Mouse (Mus musculus): ENCODE measurements around the gene Insyn1. TPM values are rescaled to one million over a fixed set of nuclear protein-coding genes. Genes with fewer than 3 reads are reported as not detected.

The Insyn1 gene
- polyA plus RNA-seq, 1 experiment from 2014 or later = 0.71 TPM

DNA sequence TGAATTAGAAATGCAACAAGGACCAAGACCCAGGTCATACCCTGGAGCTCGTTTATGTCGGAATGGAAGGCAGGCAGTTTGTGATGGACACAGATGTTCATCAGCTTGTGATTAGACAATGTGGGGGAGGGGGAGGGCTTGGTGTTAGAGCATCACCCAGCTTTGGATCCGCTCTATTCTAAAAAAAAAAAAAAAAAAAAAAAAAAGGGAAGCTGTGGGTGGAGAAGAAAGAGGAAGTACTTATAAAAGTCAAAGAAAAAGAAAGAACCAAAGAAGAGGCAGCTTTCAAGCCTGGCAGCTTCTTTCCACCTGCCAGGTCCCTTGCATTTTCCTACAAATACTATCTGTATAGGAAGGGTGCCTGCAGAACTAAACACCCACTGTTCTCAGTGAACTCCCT is 49.4 kb downstream of the Insyn1 start:
- Histone ChIP-seq H3K4me1 (replicated peaks) (peaks cover 21% of the 10 kb centered on the region), H3K4me3 (no peak overlapping the region), H3K36me3 (peaks cover 18% of the 10 kb centered on the region; the same call in 1 of the 2 replicates), H3K27ac (no peak overlapping the region), H3K27me3 (no peaks in the 10 kb centered on the region), H3K9me3 (replicated peaks) (no peaks in the 10 kb centered on the region), H3K4me2 (no peak overlapping the region), H3K9ac (no peak overlapping the region)
- 67% methylated on average over 3 of the region's 3 CpGs for WGBS
- ATAC-seq (replicated peaks; ENCODE audit: insufficient number of reproducible peaks, insufficient read depth, low FRiP score, low read depth) = no peak

DNA sequence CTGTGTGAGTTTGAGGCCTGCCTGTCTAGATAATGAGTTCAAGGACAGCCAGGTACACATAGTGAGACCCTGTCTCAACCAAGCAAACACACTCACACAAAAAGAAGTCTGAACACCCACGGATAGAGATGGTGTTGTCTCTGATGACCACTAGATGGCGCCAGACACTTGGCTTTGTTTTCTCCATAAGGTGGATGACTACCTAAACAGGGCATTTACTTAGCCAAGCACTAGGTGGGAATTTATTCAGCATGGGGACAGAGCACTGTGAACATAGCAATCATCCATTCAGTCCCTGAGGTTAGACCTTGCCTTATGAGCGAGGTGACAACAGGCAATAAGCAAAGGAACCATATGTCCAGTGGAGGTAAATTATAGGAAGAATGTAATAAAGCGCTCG is 51.5 kb downstream of the Insyn1 start:
- Histone ChIP-seq H3K4me1 (replicated peaks) (peaks cover 23% of the 10 kb centered on the region), H3K36me3 (peaks cover 18% of the 10 kb centered on the region; the same call in 1 of the 2 replicates), H3K4me3 (no peak overlapping the region), H3K9ac (no peak overlapping the region), H3K9me3 (replicated peaks) (no peaks in the 10 kb centered on the region), H3K4me2 (no peak overlapping the region), H3K27me3 (no peaks in the 10 kb centered on the region), H3K27ac (no peak overlapping the region)
- no peak for ATAC-seq (replicated peaks; ENCODE audit: insufficient number of reproducible peaks, insufficient read depth, low FRiP score, low read depth)
- 49% methylated on average over 5 of the region's 5 CpGs for WGBS

DNA sequence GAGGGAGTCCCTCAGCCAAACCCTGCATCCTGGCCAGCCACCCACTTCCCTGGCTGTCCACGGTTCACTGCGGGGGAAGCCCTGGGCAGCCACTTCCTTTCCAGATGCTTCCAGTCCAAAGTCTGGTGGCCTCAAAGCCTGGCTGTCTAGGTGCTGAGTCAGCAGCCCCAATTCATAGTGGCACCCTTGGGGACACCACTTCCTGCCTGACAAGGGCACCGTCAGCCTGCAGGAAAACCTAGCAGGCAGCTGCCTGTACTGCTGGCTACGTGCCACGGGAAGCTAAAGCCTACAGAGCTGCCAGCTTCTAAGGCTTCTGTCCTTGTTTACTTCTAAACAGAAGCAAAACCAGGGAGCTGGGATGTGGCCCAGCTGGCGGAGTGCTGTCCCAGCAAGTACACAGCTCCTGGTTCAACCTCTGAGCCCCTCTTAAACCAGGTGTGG is 53.5 kb downstream of the Insyn1 start:
- Histone ChIP-seq H3K27me3 (no peaks in the 10 kb centered on the region), H3K9ac (peak overlapping the region; percentile 22; the same call in 1 of the 2 replicates), H3K4me1 (replicated peaks) (peaks cover 37% of the 10 kb centered on the region), H3K4me2 (peak overlapping the region; percentile 8; the same call in 1 of the 2 replicates), H3K36me3 (peaks cover 12% of the 10 kb centered on the region; the same call in 1 of the 2 replicates), H3K4me3 (no peak overlapping the region), H3K9me3 (replicated peaks) (no peaks in the 10 kb centered on the region), H3K27ac (peak overlapping the region; percentile 70)
- peak; percentile 63 for ATAC-seq (replicated peaks; ENCODE audit: insufficient number of reproducible peaks, insufficient read depth, low FRiP score, low read depth)
- WGBS = 16% methylated on average over 6 of the region's 6 CpGs

DNA sequence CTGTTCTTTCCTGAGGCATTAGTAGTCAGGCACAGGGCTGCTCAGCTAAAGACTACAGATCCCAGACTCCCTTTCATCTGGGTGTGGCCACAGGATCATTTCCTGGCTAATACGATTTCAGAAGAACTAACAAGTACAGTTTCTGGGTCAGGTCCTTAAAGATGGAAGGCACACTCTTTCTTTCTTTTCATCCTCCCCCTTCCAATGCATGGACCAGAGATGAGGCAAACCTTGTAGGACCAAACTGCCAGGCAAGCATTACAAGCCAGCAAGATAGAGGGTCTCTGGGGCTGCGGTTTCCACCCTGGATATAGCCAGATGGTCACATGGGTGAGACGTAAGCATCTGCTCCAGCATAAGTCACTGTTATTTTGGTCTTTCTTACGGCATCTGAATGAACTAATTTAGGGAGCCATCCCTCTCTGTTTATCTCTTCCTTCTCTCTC is 56.5 kb downstream of the Insyn1 start:
- Histone ChIP-seq H3K4me3 (peak overlapping the region; percentile 37), H3K9ac (no peak overlapping the region; the same call in 1 of the 2 replicates)

DNA sequence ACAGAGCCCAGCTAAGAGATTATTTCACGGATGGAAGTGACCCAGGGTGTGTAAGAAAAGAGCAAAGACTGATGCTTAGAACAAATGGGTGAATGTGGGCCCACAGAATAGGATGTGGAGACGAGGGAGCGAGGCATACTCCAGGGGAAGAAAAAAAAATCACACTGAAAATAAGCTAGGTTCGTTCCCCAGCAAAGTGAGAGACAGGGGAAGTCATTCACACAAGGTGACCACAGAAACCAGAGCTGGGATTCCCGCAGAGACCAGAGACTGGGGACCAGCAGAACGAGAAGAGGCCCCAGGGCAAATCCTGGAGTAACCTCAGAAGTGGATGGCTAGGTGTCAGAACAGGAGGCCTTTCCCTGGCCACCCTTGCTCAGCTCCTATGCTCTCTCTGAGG is 57.0 kb downstream of the Insyn1 start:
- Histone ChIP-seq H3K4me3 (no peak overlapping the region), H3K27ac (peak overlapping the region; percentile 24; the same call in 1 of the 2 replicates), H3K27me3 (no peaks in the 10 kb centered on the region), H3K36me3 (no peaks in the 10 kb centered on the region), H3K4me2 (peak overlapping the region; percentile 44), H3K9me3 (replicated peaks) (no peaks in the 10 kb centered on the region), H3K4me1 (replicated peaks) (peaks cover 50% of the 10 kb centered on the region), H3K9ac (no peak overlapping the region)
- 54% methylated on average over 6 of the region's 6 CpGs for WGBS
- ATAC-seq (replicated peaks; ENCODE audit: insufficient number of reproducible peaks, insufficient read depth, low FRiP score, low read depth) = no peak

More for the DNA sequence above, 56.5 kb downstream of the Insyn1 start:
- Histone ChIP-seq H3K9me3 (replicated peaks) (no peaks in the 10 kb centered on the region), H3K36me3 (no peaks in the 10 kb centered on the region), H3K27ac (peak overlapping the region; percentile 24; the same call in 1 of the 2 replicates), H3K27me3 (no peaks in the 10 kb centered on the region), H3K4me1 (replicated peaks) (peaks cover 50% of the 10 kb centered on the region), H3K4me2 (peak overlapping the region; percentile 44)
- 28% methylated on average over 4 of the region's 4 CpGs for WGBS
- ATAC-seq (replicated peaks; ENCODE audit: insufficient number of reproducible peaks, insufficient read depth, low FRiP score, low read depth) = no peak

DNA sequence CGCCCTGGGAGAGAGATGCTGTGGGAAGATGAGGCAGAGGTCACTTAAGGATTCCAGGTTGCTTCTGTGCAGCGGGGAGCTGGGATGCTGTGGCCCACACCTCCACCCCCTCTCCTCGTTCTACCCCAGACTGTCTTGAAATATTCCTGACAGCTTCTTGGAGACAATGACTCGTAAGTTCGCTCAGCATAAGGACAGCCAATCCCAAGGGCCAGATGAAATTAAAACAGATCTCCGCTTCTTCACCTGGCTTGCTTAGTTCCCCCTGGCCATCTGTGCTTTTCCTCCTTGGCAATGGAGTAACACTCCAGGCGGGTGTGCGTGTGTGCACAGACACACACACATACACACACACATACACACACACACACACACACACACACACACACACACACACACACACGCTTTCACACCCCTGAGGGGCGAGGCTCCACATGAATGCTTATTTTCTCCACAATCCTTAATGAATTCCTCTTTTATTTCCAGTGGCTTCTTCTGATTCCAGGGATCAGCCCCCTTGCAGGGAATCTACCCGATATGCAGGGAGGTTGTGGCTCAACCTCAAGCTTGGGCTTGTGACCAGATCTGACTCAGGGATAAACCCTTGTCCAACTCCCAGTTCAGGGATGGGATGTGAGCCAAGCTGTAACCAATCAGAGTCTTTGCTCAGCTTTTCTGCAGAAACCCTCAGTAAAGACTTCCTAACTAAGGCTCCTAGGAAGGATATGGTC is 58.4 kb downstream of the Insyn1 start:
- Histone ChIP-seq H3K36me3 (no peaks in the 10 kb centered on the region), H3K9me3 (replicated peaks) (no peaks in the 10 kb centered on the region), H3K27ac (no peak overlapping the region), H3K4me1 (replicated peaks) (peaks cover 40% of the 10 kb centered on the region), H3K4me2 (no peak overlapping the region), H3K4me3 (no peak overlapping the region), H3K27me3 (no peaks in the 10 kb centered on the region), H3K9ac (no peak overlapping the region)
- 82% methylated on average over 11 of the region's 11 CpGs for WGBS
- no peak for ATAC-seq (replicated peaks; ENCODE audit: insufficient number of reproducible peaks, insufficient read depth, low FRiP score, low read depth)

DNA sequence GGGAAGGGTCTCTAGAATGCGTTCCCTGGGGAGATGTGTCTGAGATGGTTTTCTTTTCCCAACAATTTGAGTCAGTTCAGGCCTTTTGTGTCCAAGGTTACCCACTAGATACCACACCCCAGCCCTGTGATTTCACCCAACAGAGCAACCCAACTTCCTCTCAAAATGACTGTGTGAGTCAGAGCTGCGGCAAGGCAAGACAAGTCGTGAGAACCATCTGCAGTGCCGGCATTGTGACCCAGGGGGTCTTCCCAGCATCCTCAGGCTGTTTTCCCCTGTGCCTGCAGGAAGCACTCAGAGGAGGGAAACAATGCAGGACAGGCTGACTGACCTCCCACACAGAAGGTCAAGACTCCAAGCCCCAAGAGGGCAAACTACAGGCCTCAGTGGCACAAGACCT is 60.5 kb downstream of the Insyn1 start:
- Histone ChIP-seq H3K9me3 (replicated peaks) (no peaks in the 10 kb centered on the region), H3K4me2 (no peak overlapping the region), H3K27me3 (no peaks in the 10 kb centered on the region), H3K27ac (no peak overlapping the region), H3K36me3 (no peaks in the 10 kb centered on the region), H3K4me3 (no peak overlapping the region), H3K9ac (no peak overlapping the region), H3K4me1 (replicated peaks) (peaks cover 48% of the 10 kb centered on the region)
- no peak for ATAC-seq (replicated peaks; ENCODE audit: insufficient number of reproducible peaks, insufficient read depth, low FRiP score, low read depth)
- 56% methylated on average over 4 of the region's 4 CpGs for WGBS

Other genes starting within 250 kb of the Insyn1 start
- 10.0 and 15.8 TPM in 2 replicates for gene Pml, start 238.8 kb upstream of the Insyn1 start, polyA plus RNA-seq (2015; fragmentation: Nextera tagmentation; extraction: Ambion mirVana)
- gene Stoml1, start 235.4 kb upstream of the Insyn1 start, polyA plus RNA-seq (2015; fragmentation: Nextera tagmentation; extraction: Ambion mirVana) = 25.2 and 28.6 TPM in 2 replicates
- 54.6 and 78.1 TPM in 2 replicates for gene Loxl1, start 175.4 kb upstream of the Insyn1 start, polyA plus RNA-seq (2015; fragmentation: Nextera tagmentation; extraction: Ambion mirVana)
- not detected in 2 replicates for gene Tbc1d21, start 118.1 kb upstream of the Insyn1 start, polyA plus RNA-seq (2015; fragmentation: Nextera tagmentation; extraction: Ambion mirVana)
- gene Cd276, start 66.8 kb downstream of the Insyn1 start, polyA plus RNA-seq (2015; fragmentation: Nextera tagmentation; extraction: Ambion mirVana) = 22.0 and 32.6 TPM in 2 replicates
- 103 and 108 TPM in 2 replicates for gene Nptn, start 93.6 kb downstream of the Insyn1 start, polyA plus RNA-seq (2015; fragmentation: Nextera tagmentation; extraction: Ambion mirVana)

Data from heart, embryonic 15.5 days (tissue).